Mouse (Mus musculus) gastrocnemius, adult 8-10 months (tissue): ENCODE measurements around the gene Mlx. TPM values are rescaled to one million over a fixed set of nuclear protein-coding genes. Genes with fewer than 3 reads are reported as not detected.
"Not testable (repeated sequence)": the region's sequence is repeated elsewhere in the genome, so short reads cannot be mapped to it uniquely, and the experiment has no call there.

ENCODE experiments used
- DNase-seq, 2 experiments: peaks; one replicate each; pipeline ENCODE4 v3.0.0; 2022; ENCODE audit warnings: low spot score in 2 of 2
- total RNA-seq, 4 experiments: library from RNA; stranded (reverse); gene quantifications; 2 replicates each; pipeline ENCODE4 v1.2.4; 2022

Gene Mlx
- total RNA-seq, 4 experiments from 2014 or later: 8.0 to 12.3 (median 9.4) TPM

DNA sequence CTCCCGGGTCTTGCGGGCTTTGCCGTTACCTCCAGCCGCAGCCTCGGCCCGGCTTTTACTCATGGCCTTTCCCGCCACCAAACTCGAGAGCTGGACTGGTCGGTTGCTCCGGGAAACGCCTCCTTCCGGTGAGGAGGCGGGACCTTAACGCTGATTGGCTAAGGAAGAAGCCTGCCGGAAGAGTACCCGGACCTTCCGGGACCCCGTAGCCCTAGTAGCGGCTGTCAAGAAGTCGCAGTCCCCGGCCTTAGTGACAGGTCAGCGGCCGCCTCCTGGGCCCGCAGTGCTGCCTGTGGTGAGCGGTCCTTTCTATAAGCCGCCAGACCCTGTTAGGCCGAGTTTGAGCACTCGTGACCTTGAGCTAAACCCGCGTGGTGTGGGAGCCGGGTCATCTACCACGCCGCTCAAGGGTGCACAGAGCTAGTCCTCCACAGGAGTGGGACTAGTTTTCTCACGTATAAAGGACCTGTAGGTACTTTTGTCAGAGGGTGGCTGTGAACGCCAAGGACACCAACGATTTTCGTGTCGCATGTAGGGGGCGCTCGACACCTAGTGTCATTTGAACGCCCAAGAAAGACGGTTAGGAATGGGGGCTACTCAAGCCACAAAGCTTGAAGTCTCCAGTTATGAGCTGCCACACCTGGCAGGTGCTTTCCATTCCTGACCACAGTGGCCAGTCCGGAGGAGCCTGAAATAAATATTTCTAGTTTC lies 8.4 kb downstream of the Mlx start, which contains the start of gene Psmc3ip:
Psmc3ip (minus strand) TSS at position 123 of the 711 bp plus-strand sequence.
- DNase-seq: peak; percentile 89 to 92

DNA sequence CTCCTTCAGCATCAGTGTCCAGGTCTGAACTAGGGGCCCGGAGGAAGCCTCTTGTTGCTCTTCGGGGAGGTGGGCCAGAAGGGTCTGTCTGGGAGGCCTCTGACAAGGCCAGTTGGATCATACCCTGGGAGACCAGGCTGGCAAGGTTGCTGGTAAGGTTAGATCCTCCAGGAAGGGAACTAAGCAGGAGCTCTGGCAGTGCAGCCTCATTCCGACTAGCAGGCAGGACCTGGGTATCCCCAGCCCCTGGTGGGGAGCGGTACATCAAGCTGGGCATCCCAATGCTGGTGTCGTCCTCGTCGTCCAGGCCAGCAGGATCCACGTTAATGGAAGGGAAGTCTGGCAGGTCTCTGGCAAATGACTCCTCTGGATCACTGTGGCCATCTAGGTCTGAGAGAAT lies 11.2 kb downstream of the Mlx start:
- DNase-seq: no peak

DNA sequence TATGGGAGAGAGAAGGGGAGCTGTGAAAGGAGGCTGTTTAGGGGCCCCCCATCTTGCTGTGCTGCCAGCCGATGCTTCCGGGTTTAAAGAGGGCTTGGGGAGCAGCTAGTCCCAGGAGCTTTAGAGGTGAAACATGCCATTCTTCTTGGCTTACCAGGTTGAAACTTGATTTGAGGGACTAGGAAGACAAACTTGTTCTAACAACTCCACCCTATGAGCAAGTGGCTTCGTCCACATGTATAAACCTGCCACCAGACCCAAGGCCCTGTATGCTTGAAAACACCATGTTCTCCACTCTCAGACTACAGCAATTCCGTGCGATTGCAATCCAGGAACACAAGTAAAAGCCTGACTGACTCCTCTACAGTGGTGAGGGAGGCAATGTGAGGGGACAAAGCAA lies 15.9 kb downstream of the Mlx start:
- no peak for DNase-seq

DNA sequence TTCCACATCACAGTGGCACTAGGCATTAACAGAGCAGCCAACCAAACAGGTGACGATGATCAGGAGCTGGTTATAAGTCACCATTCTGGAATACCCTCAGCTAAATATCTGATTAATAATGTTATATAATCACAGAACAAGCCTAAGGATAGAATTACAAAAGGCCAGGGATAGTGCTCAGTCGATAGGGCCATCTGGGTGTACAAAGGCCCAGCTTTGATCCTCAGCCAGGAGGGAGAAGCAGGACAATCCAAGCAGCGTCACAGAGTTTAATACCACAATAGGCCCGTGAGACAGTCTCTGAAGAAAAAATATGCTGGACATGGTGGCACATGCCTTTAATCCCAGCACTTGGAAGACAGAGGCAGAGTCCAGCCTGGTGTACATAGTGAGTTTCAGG lies 22.3 kb downstream of the Mlx start:
- DNase-seq: no peak

DNA sequence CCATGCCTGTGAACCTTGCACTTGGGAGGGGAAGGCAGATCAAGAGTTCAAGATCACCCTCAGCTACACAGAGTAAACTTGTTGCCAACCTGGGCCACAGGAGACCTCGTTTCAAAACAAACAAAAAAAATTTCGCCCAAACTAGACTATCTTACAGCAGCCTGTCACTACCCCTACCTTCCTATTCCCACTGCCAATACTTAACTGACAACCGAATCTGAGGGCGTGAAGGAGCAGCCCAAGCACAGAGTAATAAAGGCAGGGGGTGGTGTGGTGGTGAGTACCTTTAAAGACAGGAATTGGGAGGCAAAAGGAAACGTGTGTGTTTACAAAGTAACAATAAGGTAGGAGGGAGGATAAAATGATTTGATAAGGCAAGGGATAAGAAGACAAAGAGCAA lies 23.6 kb downstream of the Mlx start:
- no peak for DNase-seq

DNA sequence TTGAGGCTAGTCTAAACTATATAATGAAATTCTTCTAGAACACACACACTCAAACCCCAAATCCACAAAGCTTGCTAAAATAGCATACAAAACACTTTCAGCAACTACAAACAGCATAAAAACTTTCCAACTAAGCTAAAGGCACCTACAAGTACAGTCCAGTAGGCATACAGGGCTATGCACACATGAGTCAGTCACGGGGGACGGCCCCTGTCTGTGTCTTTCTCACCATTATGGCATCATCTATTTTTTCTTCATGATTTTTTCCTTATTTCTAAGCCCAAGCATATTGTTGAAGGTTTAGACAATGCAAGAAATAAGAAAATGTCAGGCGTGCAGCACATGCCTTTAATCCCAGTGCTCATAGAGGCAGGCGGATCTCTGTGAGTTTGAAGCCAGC lies 24.1 kb downstream of the Mlx start:
- no peak for DNase-seq

DNA sequence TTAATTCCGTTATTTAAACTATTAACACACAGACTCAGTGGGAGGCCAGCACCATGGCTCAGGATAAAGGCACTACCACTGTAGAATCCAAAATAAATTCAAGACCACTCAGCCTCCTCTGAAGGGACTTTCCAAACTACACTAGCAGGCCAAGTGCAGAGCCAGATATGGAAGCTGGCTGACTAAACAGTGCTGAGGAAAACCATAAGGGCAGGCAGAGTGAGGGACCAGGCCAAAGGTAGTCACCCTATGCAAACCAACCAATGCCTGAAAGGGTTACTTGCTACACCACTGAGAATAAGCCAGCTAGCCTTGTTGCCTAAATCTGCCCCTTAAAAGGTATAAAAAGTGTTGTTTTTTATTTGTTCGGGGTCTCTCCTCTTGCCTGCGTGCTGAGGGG lies 25.1 kb downstream of the Mlx start:
- DNase-seq: no peak

DNA sequence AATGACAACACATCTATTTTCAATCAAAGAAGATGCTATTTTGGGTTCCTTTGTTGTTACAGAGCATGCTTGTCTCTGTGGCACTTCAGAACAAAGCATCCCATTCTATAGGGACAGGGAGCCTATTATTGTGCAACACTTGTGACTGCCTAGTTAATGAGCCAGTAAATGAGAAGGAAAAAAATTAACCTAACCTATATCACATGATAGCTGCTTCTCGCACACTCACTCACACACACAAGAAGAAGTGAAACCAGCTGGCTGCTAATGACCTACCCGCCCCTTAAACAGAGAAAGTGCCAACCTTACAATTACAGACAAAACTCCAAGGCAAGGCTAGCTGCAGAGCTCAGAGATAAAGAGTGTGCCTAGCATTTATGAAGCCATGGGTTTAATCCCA lies 28.5 kb downstream of the Mlx start:
- DNase-seq: no peak

DNA sequence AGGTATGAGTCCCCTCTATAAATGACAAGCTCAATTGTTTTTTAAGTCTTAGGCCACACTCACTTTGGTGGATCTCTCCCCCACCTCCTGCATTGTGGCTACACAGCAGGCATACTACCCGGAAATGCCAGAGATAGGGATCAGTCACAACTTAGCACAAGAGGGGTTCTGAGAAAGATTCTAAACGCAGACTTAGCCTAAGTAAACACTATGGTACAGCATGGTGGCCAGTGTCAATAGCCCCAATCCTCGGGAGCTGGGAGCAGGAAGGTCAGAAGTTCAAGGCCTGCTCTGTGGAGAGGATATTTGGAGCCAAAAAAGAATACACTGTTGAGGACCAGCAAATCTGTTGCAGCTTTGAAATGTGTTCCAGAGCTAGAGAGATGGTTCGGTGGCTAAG lies 31.0 kb downstream of the Mlx start:
- no peak for DNase-seq

DNA sequence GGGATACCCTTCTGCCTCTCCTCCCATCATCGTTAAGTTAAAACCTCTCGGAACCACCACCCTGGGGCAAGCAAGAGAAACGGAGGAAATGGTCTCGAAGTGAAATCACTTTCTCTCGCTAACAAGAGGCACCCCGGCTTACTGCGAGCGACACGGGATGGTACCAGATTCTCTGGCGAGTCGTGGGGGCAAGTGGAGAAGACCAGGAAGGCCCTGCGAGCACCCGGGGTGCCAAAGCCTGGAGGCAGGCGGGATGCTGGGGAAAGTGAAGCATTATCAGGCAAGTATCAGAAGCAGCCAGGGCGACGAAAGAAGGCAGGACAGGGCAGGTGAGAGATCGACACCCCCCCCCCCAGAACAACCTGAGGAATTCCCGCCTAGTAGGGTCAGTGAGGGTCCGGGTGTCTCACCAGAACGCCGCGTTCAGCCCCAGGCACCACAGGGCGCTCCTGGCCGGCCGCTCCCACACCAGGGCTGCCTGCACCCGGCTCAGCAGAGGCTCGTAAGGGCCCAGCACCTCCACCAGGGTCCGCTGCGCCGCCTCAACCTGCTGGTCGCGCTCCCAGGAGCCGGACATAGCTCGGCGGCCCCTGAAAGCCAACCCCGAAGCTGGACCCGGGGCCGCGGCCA lies 32.2 kb downstream of the Mlx start:
- no peak for DNase-seq

DNA sequence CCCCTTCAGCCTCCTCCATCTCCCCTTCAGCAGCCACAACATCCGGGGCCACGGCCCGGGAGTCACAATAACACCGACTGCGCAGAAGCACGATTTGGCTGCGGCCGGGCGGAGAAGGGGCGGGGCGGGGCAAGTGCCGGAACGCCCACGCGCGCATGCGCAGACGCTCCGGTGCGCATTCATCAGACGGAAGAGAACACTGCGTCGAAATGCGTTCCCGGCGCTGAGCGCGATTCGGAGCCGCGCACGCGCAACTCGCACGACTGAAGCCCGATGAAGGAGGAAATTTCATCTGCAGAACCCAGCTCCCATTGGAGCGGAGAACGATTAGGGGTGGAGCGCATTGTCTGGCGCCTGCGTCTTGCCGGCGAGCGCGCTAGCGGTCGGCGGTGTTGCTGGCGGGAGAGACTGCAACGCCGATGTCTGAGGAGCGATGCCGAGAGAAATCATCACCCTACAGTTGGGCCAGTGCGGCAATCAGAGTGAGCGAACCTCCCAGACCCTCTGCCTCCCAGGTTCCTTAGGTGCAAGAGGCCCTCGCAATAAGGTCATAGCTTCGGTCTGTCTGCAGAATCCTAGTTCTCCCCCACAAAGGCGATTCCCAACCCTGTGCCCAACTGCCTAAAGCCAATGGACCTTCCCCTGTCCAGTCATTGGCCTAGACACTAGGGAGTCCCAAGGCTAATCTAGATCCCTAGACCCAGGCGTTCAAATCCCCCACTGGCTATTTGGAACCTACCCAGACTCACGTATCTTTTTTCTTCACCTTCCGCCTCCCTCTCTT lies 32.9 kb downstream of the Mlx start, which contains the start of the genes Retreg3 and Tubg1:
Retreg3 (minus strand) TSS at position 133 of the 784 bp plus-strand sequence.
Tubg1 (plus strand) TSS at position 178 of the 784 bp plus-strand sequence.
- DNase-seq: peak; percentile 95 to 98

DNA sequence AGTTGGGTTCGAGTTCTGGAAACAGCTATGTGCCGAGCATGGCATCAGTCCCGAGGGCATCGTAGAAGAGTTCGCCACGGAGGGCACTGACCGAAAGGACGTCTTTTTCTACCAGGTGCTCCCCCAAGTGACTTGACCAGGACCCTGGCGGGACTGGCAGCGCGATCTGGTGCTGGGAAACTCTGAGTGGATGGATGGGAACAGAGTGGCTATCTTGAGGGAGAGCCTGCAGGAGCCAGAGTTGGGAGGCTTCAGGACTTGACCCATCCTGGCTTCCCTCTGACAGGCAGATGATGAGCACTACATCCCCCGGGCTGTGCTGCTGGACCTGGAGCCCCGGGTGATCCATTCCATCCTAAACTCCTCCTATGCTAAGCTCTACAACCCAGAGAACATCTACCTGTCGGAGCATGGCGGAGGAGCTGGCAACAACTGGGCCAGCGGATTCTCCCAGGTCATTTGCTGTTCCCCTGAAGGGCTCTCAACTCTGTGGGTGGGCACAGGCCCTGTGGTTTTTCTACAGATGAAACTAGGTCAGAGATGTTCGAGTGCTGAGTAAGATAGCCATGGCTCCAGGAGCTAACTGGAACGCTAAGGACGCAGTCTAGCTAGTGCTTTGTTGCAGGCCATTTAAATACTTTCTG lies 33.6 kb downstream of the Mlx start:
- DNase-seq: no peak

DNA sequence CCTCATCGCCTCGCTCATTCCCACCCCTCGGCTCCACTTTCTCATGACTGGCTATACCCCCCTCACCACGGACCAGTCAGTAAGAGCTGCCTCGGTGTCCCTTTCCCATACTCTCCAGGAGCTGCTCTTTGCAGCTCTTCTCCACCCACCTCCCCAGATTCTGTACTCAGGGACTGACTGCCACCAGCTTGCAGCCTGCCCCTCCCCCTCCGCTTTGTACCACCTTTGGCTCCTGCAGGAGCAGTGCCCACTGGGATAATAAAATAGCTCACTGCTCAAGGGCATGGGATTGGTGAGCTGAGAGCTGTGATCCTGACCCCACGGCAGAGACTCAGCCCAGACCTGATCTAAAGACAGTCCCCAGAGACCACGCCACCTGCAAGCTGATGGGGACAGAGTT lies 37.4 kb downstream of the Mlx start:
- not testable (repeated sequence) for DNase-seq

DNA sequence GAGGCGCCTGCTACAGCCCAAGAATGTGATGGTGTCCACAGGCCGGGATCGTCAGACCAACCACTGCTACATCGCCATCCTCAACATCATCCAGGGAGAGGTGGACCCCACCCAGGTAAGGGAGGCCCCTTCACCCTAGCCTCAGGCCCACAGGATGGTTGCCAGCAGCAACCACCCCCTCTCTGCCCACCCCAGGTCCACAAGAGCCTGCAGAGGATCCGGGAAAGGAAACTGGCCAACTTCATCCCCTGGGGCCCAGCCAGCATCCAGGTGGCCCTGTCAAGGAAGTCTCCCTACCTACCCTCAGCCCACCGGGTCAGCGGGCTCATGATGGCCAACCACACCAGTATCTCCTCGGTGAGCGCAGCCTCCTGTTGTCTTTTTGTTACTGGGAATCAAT lies 37.9 kb downstream of the Mlx start:
- not testable (repeated sequence) for DNase-seq

DNA sequence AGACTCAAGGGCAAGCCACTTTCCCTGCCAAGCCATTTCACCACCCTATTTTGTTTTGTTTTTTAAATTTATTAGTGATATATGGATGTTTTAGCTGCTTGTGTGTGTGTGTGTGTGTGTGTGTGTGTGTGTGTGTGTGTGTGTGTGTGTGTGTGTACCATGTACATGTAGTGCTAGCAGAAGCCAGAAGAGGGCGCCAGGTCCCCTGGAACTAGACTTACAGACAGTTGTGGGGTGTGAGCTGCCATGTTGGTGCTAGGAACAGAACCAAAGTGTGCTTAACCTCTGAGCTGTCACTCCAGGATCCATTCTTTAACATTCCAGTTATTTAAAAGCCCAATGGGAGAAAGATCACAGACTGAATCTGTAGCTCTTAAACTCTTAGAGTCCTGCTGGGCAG lies 40.0 kb downstream of the Mlx start:
- DNase-seq: no peak

DNA sequence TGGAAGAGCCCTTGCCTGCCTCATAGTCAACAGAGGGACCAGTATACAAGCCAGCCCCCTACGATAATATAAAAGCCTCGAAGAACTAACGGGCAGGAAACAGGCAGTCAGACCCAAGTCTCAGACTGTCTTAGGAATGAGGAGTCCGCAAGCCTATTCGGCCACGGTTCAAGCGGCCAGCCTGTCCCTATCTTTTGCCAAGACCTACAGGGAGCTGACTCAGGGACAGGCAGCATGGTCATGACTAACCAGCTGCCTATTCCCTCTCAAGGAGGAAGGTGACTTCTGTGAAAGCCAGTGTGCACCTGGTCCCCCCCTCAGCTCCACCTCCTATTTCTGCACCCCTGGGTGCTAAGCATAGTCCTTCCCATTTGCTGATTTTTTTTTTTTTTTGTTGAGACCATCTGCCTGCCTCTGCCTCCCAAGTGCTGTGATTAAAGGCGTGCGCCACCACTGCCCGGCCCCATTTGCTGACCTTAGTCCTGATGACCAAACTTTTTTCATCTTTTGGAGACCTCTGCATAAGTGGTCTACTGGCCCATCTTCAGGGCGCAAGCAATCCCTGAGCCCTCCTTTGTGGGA lies 42.0 kb downstream of the Mlx start:
- DNase-seq: peak; percentile 39 to 53

DNA sequence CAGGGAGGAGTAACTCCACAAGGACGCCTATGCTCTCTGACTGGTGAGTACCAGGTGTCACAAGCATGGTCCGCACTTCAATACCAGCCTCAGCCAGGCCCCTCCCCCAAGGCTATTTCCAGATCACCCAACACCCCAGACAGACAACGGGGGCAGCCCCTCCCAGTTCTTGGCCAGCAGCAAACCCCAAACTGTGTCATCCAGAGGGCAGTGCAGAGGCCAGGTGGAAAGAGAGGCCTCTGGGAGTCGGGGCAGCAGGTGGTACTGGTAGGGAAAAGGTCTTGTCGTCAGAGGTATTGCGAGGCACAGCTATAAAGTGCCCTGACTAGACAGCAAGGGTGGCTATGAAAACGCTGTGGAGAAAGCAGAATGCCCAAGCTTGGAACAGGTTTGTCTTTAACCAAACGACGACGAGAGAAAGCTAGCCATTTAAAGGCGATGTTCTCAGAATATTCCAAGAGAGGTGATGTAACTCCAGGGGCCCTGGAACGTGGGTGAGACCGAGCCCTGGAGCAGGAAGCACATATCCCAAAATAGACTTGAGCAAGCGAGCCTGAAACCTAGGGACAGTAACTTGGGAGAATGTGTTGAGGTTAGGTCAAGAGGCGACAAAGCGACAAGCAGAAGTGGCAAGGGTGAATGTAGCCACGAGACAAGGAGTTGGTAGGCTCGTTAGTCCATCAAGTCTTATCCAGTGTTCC lies 43.1 kb downstream of the Mlx start:
- DNase-seq: peak; percentile 82 to 92

DNA sequence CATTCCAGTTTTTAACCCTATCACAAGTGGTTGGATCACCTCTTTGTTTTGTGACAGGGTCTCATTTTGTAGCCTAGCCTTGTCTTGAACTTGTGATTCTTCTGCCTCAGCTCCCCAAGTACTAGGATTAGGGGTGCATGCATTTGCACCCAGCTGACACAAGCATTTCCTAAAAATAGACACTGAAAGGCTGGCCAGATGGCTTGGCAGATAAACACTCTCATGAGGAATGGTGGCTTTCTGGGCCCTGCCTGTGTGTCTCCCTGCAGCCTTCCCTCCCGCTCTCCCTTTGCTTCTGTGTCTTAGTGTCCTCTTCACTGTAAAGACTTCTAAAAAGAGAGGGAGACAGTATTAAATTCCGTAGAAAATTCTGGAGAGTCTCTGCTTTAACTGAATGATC lies 44.1 kb downstream of the Mlx start:
- DNase-seq: peak in 1 of 2 experiments; percentile 22

DNA sequence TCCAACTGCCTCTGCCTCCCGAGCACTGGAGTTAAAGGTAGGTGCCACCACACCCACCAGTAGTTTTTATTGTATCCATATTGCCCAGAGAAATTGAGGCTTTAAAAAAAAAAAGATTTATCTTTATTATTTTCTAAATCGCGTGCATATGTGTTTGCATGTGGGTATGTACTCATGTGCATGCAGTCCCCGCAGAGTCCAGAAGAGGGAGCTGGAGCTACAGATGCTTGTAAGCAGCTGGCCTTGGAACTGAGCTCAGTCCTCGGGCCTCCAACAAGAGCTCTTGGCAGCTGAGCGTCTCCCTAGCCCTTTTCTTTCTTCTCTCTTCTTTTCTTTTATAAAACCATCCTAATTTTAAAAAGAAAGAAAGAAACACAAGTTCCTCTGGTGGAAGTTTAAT lies 44.6 kb downstream of the Mlx start:
- DNase-seq: peak in 1 of 2 experiments; percentile 16

DNA sequence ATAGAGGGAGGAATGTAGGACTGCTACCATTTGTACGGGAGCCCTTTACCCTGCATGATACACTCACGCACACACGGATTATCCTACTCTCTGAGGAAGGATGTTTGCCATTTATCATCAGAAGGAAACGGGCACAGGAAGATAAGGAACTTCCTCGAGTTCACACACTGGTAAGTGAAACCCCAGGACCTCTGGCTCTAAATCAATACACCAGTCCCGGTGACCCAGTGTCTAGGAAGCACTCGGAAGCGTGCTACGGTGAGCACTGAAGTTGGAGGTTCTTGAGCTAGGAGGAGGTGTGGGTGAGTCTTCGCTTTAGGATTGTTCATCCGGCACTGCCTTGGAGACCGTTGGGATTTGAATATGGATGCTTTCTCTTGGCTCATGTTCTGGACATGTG lies 46.0 kb downstream of the Mlx start:
- DNase-seq: no peak
